Mouse (Mus musculus): ENCODE data around the gene Lrp6. TPM values are rescaled to one million over a fixed set of nuclear protein-coding genes. Genes with fewer than 3 reads are reported as not detected.
A peak's percentile ranks its signal among the peaks of the same experiment; 100 is the strongest.

Gene Lrp6
- polyA plus RNA-seq, 1 experiment: 26.1 TPM

DNA sequence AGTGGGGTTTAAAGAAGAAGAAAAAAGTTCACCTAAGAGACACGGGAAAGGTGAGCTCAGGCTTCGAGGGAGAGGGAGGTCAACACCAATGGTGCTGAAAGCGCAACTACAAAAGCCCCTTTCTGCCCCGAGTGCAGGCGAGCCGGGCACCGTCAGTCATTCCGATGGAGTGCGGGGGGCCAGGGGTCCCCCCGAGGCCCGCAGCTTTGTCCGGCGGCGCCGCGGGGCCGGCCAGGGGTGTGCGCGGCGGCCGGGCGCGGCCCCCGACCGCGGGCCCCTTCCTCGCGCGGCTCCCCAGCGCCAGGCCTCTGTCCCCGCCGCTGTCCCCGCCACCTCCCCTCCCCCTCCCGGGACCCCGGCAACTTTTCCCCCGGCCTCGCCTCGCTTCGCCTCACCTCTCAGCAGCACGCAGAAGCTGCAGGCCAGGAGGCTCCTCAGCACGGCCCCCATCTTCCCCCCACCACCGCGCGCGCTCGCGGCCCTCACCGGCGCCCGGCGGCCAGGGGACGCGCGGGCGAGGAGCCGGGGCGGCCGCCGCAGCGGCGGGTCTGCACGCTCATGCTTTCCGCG lies 432 bp downstream of the Lrp6 start:
- peak overlapping the region; percentile 98 for H3K27ac ChIP-seq (ENCODE audit: insufficient read depth, low read length)
- no peaks in the 10 kb centered on the region for H3K27me3 ChIP-seq (ENCODE audit: control insufficient read depth, insufficient read depth, low read length)
- H3K4me1 ChIP-seq (ENCODE audit: control insufficient read depth, insufficient read depth, low read length): no peaks in the 10 kb centered on the region; the same call in 1 of the 2 replicates
- H3K4me3 ChIP-seq (replicated peaks; ENCODE audit: insufficient read depth, low read depth, low read length): peak overlapping the region; percentile 95
- peak in 1 of 2 experiments; percentile 23 for DNase-seq
- under 1% methylated on average over 63 of the region's 64 CpGs for WGBS
- TF ChIP-seq POLR2A (IDR thresholded peaks at IDR 0.05; ENCODE audit: borderline replicate concordance, insufficient read depth, low read length): no peak
- TF ChIP-seq CTCF (IDR thresholded peaks at IDR 0.05; ENCODE audit: borderline replicate concordance, insufficient read depth, low read depth, low read length): no peak

DNA sequence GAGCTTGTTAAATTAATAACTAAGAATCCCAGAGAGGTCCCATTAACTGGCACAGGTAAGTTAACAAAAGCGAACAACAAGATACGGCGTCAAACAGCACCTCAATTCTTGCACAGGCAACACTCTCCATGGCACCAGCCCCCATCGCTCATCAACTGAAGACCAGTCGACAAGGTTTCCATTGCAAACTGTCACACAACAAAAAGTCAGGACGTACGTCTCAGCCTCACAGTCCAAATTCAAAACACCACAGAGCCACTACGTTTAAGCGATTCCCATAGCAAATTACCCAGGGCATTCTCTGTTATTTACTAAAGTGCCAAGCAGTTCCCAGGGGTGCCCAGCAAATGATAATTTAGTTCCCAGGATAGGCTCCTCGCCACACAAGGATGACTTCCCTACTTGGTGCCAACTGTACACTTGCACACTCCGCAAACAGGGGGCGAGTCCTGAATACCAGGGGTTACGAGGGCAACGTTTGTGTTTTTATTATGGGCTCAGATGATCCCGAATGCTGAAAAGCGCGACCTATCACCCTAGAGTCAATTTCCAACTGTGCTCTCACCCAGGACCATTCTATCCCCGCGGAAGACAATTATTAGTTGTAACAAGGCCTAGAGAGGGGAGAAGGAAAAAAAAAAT lies 1.0 kb downstream of the Lrp6 start:
- Histone ChIP-seq H3K4me3 (replicated peaks; ENCODE audit: insufficient read depth, low read depth, low read length) (peak overlapping the region; percentile 95), H3K4me1 (ENCODE audit: control insufficient read depth, insufficient read depth, low read length) (no peaks in the 10 kb centered on the region; the same call in 1 of the 2 replicates), H3K27me3 (ENCODE audit: control insufficient read depth, insufficient read depth, low read length) (no peaks in the 10 kb centered on the region), H3K27ac (ENCODE audit: insufficient read depth, low read length) (no peak overlapping the region)
- TF ChIP-seq CTCF (IDR thresholded peaks at IDR 0.05; ENCODE audit: borderline replicate concordance, insufficient read depth, low read depth, low read length) (no peak), POLR2A (IDR thresholded peaks at IDR 0.05; ENCODE audit: borderline replicate concordance, insufficient read depth, low read length) (no peak)
- DNase-seq: peak; percentile 31 to 43
- 2% methylated on average over 19 of the region's 19 CpGs for whole genome bisulfite sequencing

DNA sequence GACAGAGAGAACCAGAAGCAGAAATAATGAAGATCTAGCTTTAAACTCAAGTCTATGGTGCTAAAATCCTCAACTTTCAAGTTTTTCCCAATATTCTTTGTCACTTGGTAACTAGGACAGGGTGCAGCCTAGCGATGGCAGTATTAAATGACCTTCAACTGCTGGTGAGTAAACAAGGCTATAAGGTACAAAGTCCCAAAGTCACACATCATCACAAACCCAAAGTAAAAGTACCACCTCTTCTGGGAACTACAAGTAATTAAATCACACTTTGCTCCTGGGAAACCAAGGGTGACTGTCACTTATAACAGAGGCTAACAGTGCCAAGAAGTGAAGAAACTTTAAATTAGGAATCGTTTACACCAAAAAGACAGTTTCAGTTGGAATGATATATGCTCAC lies 2.2 kb downstream of the Lrp6 start:
- no peak for DNase-seq
- 54% methylated on average over 2 of the region's 2 CpGs for WGBS
- TF ChIP-seq POLR2A (IDR thresholded peaks at IDR 0.05; ENCODE audit: borderline replicate concordance, insufficient read depth, low read length) (no peak), CTCF (IDR thresholded peaks at IDR 0.05; ENCODE audit: borderline replicate concordance, insufficient read depth, low read depth, low read length) (no peak)
- no peak overlapping the region for H3K4me3 ChIP-seq (replicated peaks; ENCODE audit: insufficient read depth, low read depth, low read length)
- H3K27me3 ChIP-seq (ENCODE audit: control insufficient read depth, insufficient read depth, low read length): no peaks in the 10 kb centered on the region
- peaks cover 2% of the 10 kb centered on the region for H3K4me1 ChIP-seq (ENCODE audit: control insufficient read depth, insufficient read depth, low read length)
- H3K27ac ChIP-seq (ENCODE audit: insufficient read depth, low read length): no peak overlapping the region

DNA sequence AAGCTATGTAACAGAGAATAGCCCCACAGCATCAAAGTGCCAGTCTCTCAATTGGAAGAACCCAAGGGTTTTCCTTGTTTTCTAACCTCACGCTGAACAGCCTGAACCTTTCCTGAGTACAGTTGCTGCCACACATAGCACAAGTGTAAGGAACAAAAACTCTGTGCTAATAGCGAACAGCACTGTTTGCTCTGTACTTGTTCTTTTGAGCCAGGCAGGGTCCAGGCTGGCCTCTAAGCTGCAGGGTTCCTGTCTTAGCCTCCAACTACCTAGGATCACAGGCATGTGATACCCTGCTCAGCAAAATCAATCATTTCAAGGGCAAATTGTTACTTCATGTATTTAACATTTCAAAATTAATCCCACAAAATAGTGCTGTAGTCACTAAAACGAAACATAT lies 7.1 kb downstream of the Lrp6 start:
- Histone ChIP-seq H3K4me1 (ENCODE audit: control insufficient read depth, insufficient read depth, low read length) (peaks cover 14% of the 10 kb centered on the region), H3K27ac (ENCODE audit: insufficient read depth, low read length) (no peak overlapping the region), H3K4me3 (replicated peaks; ENCODE audit: insufficient read depth, low read depth, low read length) (no peak overlapping the region), H3K27me3 (ENCODE audit: control insufficient read depth, insufficient read depth, low read length) (no peaks in the 10 kb centered on the region)
- DNase-seq: no peak
- TF ChIP-seq POLR2A (IDR thresholded peaks at IDR 0.05; ENCODE audit: borderline replicate concordance, insufficient read depth, low read length) (no peak), CTCF (IDR thresholded peaks at IDR 0.05; ENCODE audit: borderline replicate concordance, insufficient read depth, low read depth, low read length) (no peak)
- WGBS: 70% methylated on average over 3 of the region's 3 CpGs

DNA sequence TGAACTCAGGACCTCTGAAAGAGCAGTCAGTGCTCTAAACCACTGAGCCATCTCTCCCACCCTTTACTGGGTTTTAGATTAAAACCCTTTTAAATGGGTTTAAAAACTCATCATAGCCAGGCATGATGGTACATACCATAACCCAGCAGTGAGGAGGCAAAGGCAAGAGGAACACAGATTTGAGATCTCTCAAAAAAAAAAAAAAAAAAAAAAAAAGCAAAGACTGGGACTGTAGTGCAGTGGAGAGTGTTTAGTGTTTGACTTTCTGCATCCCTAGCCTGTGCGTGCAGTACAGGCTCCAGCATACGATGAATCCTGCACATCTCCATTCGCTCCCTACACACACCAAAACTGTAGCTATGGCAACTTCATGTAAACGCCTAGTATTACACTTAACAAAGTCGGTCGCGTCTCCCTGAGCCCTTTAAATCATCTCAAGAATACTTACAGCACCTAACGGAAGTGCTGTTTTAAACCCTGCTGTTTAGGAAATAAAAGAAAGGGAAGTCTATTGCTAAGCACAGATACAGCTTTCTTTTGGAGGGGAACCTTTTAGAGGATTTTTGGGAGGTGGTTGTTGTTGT lies 8.1 kb downstream of the Lrp6 start:
- H3K27ac ChIP-seq (ENCODE audit: insufficient read depth, low read length): no peak overlapping the region
- no peaks in the 10 kb centered on the region for H3K27me3 ChIP-seq (ENCODE audit: control insufficient read depth, insufficient read depth, low read length)
- H3K4me3 ChIP-seq (replicated peaks; ENCODE audit: insufficient read depth, low read depth, low read length): no peak overlapping the region
- 67% methylated on average over 8 of the region's 8 CpGs for WGBS
- no peak for DNase-seq
- TF ChIP-seq CTCF (IDR thresholded peaks at IDR 0.05; ENCODE audit: borderline replicate concordance, insufficient read depth, low read depth, low read length) (no peak), POLR2A (IDR thresholded peaks at IDR 0.05; ENCODE audit: borderline replicate concordance, insufficient read depth, low read length) (no peak)
- H3K4me1 ChIP-seq (ENCODE audit: control insufficient read depth, insufficient read depth, low read length): peaks cover 14% of the 10 kb centered on the region

DNA sequence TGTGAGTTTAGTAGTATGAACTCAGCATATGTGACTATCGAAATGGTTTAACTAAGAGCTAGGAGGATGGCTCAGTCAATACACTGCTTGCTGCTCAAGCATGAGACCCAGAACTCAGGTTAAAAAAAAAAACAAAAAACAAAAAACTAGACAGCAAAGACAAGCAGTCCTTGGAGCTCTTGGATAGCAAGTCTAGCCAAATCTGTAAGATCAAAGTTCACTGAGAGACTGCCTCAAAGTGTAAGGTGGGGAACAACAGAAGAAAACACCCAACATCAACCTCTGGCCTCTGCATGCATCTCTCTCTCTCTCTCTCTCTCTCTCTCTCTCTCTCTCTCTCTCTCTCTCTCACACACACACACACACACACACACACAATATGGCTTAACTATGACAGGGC lies 9.7 kb downstream of the Lrp6 start:
- no peak for DNase-seq
- Histone ChIP-seq H3K27me3 (ENCODE audit: control insufficient read depth, insufficient read depth, low read length) (no peaks in the 10 kb centered on the region), H3K4me1 (ENCODE audit: control insufficient read depth, insufficient read depth, low read length) (peaks cover 14% of the 10 kb centered on the region), H3K27ac (ENCODE audit: insufficient read depth, low read length) (no peak overlapping the region; the same call in 1 of the 2 replicates), H3K4me3 (replicated peaks; ENCODE audit: insufficient read depth, low read depth, low read length) (no peak overlapping the region)
- 91% methylated on average over 1 of the region's 1 CpGs for WGBS
- TF ChIP-seq POLR2A (IDR thresholded peaks at IDR 0.05; ENCODE audit: borderline replicate concordance, insufficient read depth, low read length): no peak
- TF ChIP-seq CTCF (IDR thresholded peaks at IDR 0.05; ENCODE audit: borderline replicate concordance, insufficient read depth, low read depth, low read length): no peak

DNA sequence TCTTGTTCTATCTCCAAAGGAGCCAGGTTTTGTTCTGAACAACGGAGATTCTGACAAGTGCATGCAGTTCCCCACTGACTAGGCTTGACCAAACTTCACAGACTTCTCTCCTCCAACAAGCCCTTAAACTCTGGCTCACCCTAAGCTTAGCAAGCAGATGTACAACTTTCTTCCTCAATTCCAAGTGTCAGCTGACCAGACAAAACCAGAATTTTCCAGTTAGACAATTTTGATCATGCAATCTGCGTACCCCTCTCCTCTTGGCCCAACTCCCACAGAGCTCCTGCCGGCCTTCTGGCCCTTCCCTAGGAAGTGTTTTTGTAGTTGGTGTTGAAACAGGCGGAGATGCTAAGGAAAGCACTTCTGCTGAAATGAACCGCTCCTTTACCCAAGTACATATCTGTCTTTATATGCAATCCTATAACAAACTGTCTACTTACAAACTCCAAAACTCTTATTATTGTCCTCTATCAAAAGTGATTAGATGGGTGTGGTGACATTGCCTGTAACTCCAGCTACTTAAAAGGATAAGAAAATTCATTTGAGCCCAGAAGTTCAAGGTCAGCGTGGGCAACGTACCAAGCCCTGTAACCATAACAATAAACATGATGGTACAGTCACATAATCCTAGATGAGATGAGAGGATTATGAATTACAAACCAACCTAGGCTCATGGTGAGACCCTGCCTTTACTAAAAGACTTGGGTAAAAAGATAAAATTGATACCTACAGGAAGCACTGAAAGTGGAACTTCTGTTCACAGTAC lies 10.4 kb downstream of the Lrp6 start:
- TF ChIP-seq CTCF (IDR thresholded peaks at IDR 0.05; ENCODE audit: borderline replicate concordance, insufficient read depth, low read depth, low read length) (no peak), POLR2A (IDR thresholded peaks at IDR 0.05; ENCODE audit: borderline replicate concordance, insufficient read depth, low read length) (no peak)
- WGBS: 27% methylated on average over 7 of the region's 7 CpGs
- H3K4me3 ChIP-seq (replicated peaks; ENCODE audit: insufficient read depth, low read depth, low read length): no peak overlapping the region
- no peaks in the 10 kb centered on the region for H3K27me3 ChIP-seq (ENCODE audit: control insufficient read depth, insufficient read depth, low read length)
- DNase-seq: no peak
- H3K4me1 ChIP-seq (ENCODE audit: control insufficient read depth, insufficient read depth, low read length): peaks cover 14% of the 10 kb centered on the region
- no peak overlapping the region for H3K27ac ChIP-seq (ENCODE audit: insufficient read depth, low read length)

Data from cerebellum, adult 2 months (tissue).